Mouse (Mus musculus) forebrain, embryonic 15.5 days (tissue): Measurements from ENCODE around the gene Hdac11. TPM values are rescaled to one million over a fixed set of nuclear protein-coding genes. Genes with fewer than 3 reads are reported as not detected.

ENCODE experiments used
- ATAC-seq: fragments of 200-750 bp; cut with Nextera tagmentation; replicated peaks from 2 replicates; pipeline ENCODE4 v1.8.0; 2017; ENCODE audit warnings: mild to moderate bottlenecking, moderate TSS enrichment, moderate library complexity
- H3K27ac ChIP-seq: fragments of 300-500 bp; sonication (generic); replicated peaks from 2 replicates; pipeline ENCODE4 v1.5.1; 2015; ENCODE audit warnings: mild to moderate bottlenecking, inconsistent platforms
- H3K27me3 ChIP-seq: fragments of 300-500 bp; sonication (generic); 2 replicates; pipeline ENCODE4 v1.6.1; 2015; ENCODE audit warnings: inconsistent platforms
- H3K36me3 ChIP-seq: fragments of 300-500 bp; sonication (generic); 2 replicates; pipeline ENCODE4 v1.6.1; 2015; ENCODE audit warnings: mild to moderate bottlenecking, inconsistent platforms
- H3K4me1 ChIP-seq: fragments of 300-500 bp; sonication (generic); 2 replicates; pipeline ENCODE4 v1.6.1; 2015; ENCODE audit warnings: inconsistent platforms
- H3K4me2 ChIP-seq: fragments of 300-500 bp; sonication (generic); replicated peaks from 2 replicates; pipeline ENCODE4 v1.6.1; 2015; ENCODE audit warnings: mild to moderate bottlenecking, inconsistent platforms
- H3K4me3 ChIP-seq: fragments of 300-500 bp; sonication (generic); 2 replicates; pipeline ENCODE4 v1.5.1; 2015; ENCODE audit warnings: mild to moderate bottlenecking, inconsistent platforms
- H3K9ac ChIP-seq: fragments of 300-500 bp; sonication (generic); replicated peaks from 2 replicates; pipeline ENCODE4 v1.6.1; 2015; ENCODE audit warnings: mild to moderate bottlenecking, inconsistent platforms
- H3K9me3 ChIP-seq: fragments of 300-500 bp; sonication (generic); 2 replicates; pipeline ENCODE4 v1.6.1; 2016; ENCODE audit warnings: inconsistent platforms
- WGBS: fragments of 180-500 bp; shearing (Covaris S2); methylation state at CpG from one replicate; pipeline ENCODE4 v1.1.7; 2015; ENCODE audit warnings: mixed read lengths; 5-methylcytosine and 5-hydroxymethylcytosine counted together
- polyA plus RNA-seq: library from polyadenylated mRNA; unstranded; fragments of >200 nt; fragmentation: Nextera tagmentation; extraction: Ambion mirVana; gene quantifications from 2 replicates; pipeline ENCODE4 v1.2.1, GENCODE M21; 2015

The Hdac11 gene
- polyA plus RNA-seq, 1 experiment from 2014 or later, result 24.1 TPM

DNA sequence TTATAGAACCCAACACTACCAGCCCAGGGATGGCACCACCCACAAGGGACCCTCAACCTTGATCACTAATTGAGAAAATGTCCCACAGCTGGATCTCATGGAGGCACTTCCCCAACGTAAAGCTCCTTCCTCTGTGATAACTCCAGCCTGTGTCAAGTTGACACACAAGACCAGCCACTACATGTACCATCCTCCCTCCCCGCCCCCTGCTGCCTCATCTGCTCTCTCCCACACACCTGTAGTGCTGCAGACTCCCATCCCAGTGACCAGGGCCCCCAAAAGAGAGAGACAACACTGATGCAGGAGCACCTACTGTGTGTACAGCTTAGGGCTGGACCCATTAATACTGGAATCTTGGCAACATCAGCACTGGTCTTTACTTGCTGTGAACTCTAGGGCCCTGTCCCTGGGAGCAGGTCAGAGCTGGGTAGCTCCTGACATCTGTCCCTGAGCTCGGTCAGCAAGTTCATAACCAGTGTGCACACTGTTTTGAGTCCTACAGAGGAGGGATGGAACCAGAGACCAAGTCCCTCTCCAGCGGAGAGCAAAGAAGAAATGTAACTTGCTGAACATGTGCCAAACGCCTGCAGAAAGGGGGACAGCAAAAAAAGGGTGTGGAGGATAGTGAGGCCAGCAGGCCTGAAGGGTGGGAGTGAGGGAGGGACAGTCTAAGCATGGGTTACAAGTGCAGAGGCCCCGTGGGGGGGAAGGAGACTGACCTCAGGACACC is 5.2 kb downstream of the Hdac11 start:
- H3K36me3 ChIP-seq, result no peaks in the 10 kb centered on the region
- no peak overlapping the region for H3K9ac ChIP-seq
- no peak overlapping the region for H3K27ac ChIP-seq
- no peak overlapping the region for H3K4me3 ChIP-seq
- peaks cover 54% of the 10 kb centered on the region for H3K4me1 ChIP-seq
- no peaks in the 10 kb centered on the region for H3K27me3 ChIP-seq
- H3K9me3 ChIP-seq, result no peaks in the 10 kb centered on the region
- ATAC-seq, result no peak
- H3K4me2 ChIP-seq, result no peak overlapping the region
- WGBS, result 81% methylated on average over 6 of the region's 6 CpGs

GRCm38 (mm10) chr6:91162314-91162713 is 5.8 kb downstream of the Hdac11 start:
- no peak for ATAC-seq
- H3K9ac ChIP-seq, result no peak overlapping the region
- H3K9me3 ChIP-seq, result no peaks in the 10 kb centered on the region
- H3K4me2 ChIP-seq, result no peak overlapping the region
- H3K27me3 ChIP-seq, result no peaks in the 10 kb centered on the region
- H3K36me3 ChIP-seq, result no peaks in the 10 kb centered on the region
- H3K4me1 ChIP-seq, result peaks cover 48% of the 10 kb centered on the region
- H3K27ac ChIP-seq, result no peak overlapping the region
- 91% methylated on average over 5 of the region's 5 CpGs for WGBS
- H3K4me3 ChIP-seq, result no peak overlapping the region

DNA sequence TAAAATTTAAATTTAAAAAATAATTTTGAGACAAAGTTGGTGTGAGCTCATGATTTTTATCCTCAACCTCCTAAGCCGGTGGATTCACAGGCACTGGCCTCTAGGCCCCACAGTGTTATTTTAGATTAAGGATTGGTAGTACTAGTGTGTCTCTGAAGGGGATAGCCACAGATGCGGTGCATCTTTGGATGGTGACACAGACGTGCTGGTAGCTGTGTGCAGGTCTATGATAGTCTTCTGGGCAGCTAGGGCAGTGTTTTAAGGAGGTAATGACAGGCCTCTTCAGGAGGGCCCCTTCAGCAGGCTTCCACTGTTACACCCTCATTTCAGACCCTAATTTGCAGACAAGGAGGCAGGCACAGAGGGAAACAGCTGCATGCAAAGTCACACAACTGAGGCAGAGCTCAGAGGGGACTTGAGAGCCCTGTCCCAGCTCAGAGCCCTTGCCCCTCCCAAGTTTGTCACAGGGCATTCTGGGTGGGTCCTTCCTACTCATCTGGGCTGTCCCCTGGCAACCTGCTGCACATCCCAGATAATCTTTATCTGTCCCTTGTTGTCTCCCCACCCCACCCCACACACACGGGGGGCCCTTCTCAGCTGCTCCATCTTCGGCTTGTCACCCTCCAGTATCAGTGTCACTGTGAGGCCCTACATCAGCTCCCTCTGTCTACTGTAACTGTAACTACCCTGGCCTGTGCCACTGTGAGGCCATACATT is 6.9 kb downstream of the Hdac11 start:
- no peak overlapping the region for H3K27ac ChIP-seq
- no peak overlapping the region for H3K9ac ChIP-seq
- no peak for ATAC-seq
- no peaks in the 10 kb centered on the region for H3K27me3 ChIP-seq
- 85% methylated on average over 5 of the region's 5 CpGs for WGBS
- no peak overlapping the region for H3K4me3 ChIP-seq
- no peak overlapping the region for H3K4me2 ChIP-seq
- no peaks in the 10 kb centered on the region for H3K9me3 ChIP-seq
- peaks cover 37% of the 10 kb centered on the region for H3K4me1 ChIP-seq
- no peaks in the 10 kb centered on the region for H3K36me3 ChIP-seq

- 63% methylated on average over 2 of the region's 2 CpGs for WGBS
- H3K4me3 ChIP-seq, result no peak overlapping the region
- no peak for ATAC-seq
- H3K4me2 ChIP-seq, result no peak overlapping the region
- peaks cover 25% of the 10 kb centered on the region for H3K4me1 ChIP-seq
- H3K27ac ChIP-seq, result 0 out of 2 replicates have a peak overlapping the region, but pooled peaks have one; percentile 6
- H3K9ac ChIP-seq, result no peak overlapping the region
- H3K27me3 ChIP-seq, result no peaks in the 10 kb centered on the region
- no peaks in the 10 kb centered on the region for H3K9me3 ChIP-seq
- peaks cover 3% of the 10 kb centered on the region; the same call in 1 of the 2 replicates for H3K36me3 ChIP-seq
These were observed 8.1 kb downstream of the Hdac11 start for GRCm38 (mm10) chr6:91164584-91164983.

DNA sequence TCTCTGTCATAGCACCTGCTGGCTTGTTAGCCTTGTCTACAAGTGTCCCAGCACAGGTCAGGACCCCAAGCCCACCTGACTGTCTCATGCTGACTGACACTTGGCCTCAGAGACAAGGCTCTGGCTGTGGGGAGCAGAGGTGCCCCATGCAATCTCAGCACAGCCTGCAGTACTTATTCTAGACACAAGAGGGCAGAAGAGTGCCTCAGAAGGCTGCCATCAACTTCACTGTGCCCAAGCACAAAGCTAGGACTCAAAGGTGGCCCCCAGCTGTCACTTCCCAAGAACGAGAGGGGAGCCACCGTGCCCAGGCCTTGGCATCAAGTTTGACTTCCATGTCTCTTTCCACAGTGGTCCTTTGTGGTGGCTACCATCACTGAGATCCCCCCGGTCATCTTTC is 8.7 kb downstream of the Hdac11 start:
- Histone ChIP-seq H3K27me3 (no peaks in the 10 kb centered on the region), H3K36me3 (peaks cover 7% of the 10 kb centered on the region; the same call in 1 of the 2 replicates), H3K9me3 (no peaks in the 10 kb centered on the region), H3K4me1 (peaks cover 20% of the 10 kb centered on the region), H3K27ac (no peak overlapping the region), H3K4me3 (no peak overlapping the region), H3K4me2 (no peak overlapping the region), H3K9ac (no peak overlapping the region)
- ATAC-seq, result peak; percentile 23; the same call in 1 of the 2 replicates
- WGBS, result 33% methylated on average over 3 of the region's 3 CpGs

- WGBS, result 49% methylated on average over 3 of the region's 3 CpGs
- 0 out of 2 replicates have a peak, but pooled peaks have one; percentile 11 for ATAC-seq
- Histone ChIP-seq H3K36me3 (peaks cover 13% of the 10 kb centered on the region; the same call in 1 of the 2 replicates), H3K9ac (no peak overlapping the region), H3K27ac (no peak overlapping the region), H3K4me1 (peaks cover 10% of the 10 kb centered on the region; the same call in 1 of the 2 replicates), H3K4me2 (no peak overlapping the region), H3K9me3 (no peaks in the 10 kb centered on the region), H3K27me3 (no peaks in the 10 kb centered on the region), H3K4me3 (no peak overlapping the region)
These were observed 11.4 kb downstream of the Hdac11 start for GRCm38 (mm10) chr6:91167828-91168227.

DNA sequence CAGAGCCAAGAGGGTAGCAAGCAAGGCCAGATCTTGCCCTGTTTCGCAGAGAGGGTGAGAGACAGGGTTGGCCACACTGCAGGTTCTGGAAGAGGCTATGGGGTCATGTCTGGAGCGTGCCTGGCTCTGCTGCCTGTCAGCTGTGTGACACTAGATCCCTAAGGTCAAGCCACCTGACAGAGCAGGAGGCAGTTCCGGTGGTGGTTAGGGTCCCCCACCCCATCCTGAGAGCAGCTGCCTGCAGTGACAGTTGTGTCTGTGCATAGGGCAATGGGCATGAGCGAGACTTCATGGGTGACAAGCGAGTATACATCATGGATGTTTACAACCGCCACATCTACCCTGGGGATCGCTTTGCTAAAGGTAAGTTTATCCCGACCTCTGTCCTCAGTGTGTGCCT is 12.7 kb downstream of the Hdac11 start:
- ATAC-seq, result no peak
- H3K9ac ChIP-seq, result no peak overlapping the region
- no peaks in the 10 kb centered on the region for H3K27me3 ChIP-seq
- no peak overlapping the region for H3K4me3 ChIP-seq
- WGBS, result 91% methylated on average over 8 of the region's 8 CpGs
- peaks cover 10% of the 10 kb centered on the region; the same call in 1 of the 2 replicates for H3K4me1 ChIP-seq
- no peak overlapping the region for H3K27ac ChIP-seq
- H3K4me2 ChIP-seq, result no peak overlapping the region
- H3K36me3 ChIP-seq, result peaks cover 14% of the 10 kb centered on the region; the same call in 1 of the 2 replicates
- no peaks in the 10 kb centered on the region for H3K9me3 ChIP-seq

- H3K9ac ChIP-seq, result no peak overlapping the region
- 79% methylated on average over 3 of the region's 3 CpGs for WGBS
These were observed 15.0 kb downstream of the Hdac11 start for GRCm38 (mm10) chr6:91171396-91171895.

GRCm38 (mm10) chr6:91172381-91172780 is 15.9 kb downstream of the Hdac11 start:
- Histone ChIP-seq H3K27ac (no peak overlapping the region), H3K9ac (no peak overlapping the region), H3K4me1 (no peaks in the 10 kb centered on the region), H3K4me2 (no peak overlapping the region), H3K4me3 (no peak overlapping the region), H3K9me3 (no peaks in the 10 kb centered on the region), H3K27me3 (no peaks in the 10 kb centered on the region), H3K36me3 (peaks cover 14% of the 10 kb centered on the region; the same call in 1 of the 2 replicates)
- no peak for ATAC-seq
- 59% methylated on average over 2 of the region's 2 CpGs for WGBS

More at GRCm38 (mm10) chr6:91171396-91171895, 15.0 kb downstream of the Hdac11 start:
- no peaks in the 10 kb centered on the region for H3K9me3 ChIP-seq
- no peak overlapping the region for H3K27ac ChIP-seq
- no peaks in the 10 kb centered on the region for H3K27me3 ChIP-seq
- no peak overlapping the region for H3K4me2 ChIP-seq
- H3K36me3 ChIP-seq, result peaks cover 14% of the 10 kb centered on the region; the same call in 1 of the 2 replicates
- no peak overlapping the region for H3K4me3 ChIP-seq
- no peaks in the 10 kb centered on the region for H3K4me1 ChIP-seq
- no peak for ATAC-seq

GRCm38 (mm10) chr6:91173221-91173880 is 16.9 kb downstream of the Hdac11 start:
- Histone ChIP-seq H3K9me3 (no peaks in the 10 kb centered on the region), H3K9ac (no peak overlapping the region), H3K4me3 (no peak overlapping the region), H3K27me3 (no peaks in the 10 kb centered on the region), H3K36me3 (peaks cover 14% of the 10 kb centered on the region; the same call in 1 of the 2 replicates), H3K4me2 (no peak overlapping the region), H3K27ac (no peak overlapping the region), H3K4me1 (no peaks in the 10 kb centered on the region)
- 50% methylated on average over 7 of the region's 7 CpGs for WGBS
- no peak; the same call in 1 of the 2 replicates for ATAC-seq

GRCm38 (mm10) chr6:91174211-91174610 is 17.7 kb downstream of the Hdac11 start:
- Histone ChIP-seq H3K27me3 (no peaks in the 10 kb centered on the region), H3K36me3 (peaks cover 14% of the 10 kb centered on the region; the same call in 1 of the 2 replicates), H3K4me1 (no peaks in the 10 kb centered on the region), H3K9me3 (no peaks in the 10 kb centered on the region), H3K27ac (no peak overlapping the region), H3K9ac (no peak overlapping the region), H3K4me2 (no peak overlapping the region), H3K4me3 (no peak overlapping the region)
- ATAC-seq, result no peak
- WGBS, result 84% methylated on average over 3 of the region's 3 CpGs
